Mouse (Mus musculus) heart, embryonic 13.5 days (tissue): Measurements from ENCODE around the gene Spast. TPM values are rescaled to one million over a fixed set of nuclear protein-coding genes. Genes with fewer than 3 reads are reported as not detected.
"Not testable (repeated sequence)": the region's sequence is repeated elsewhere in the genome, so short reads cannot be mapped to it uniquely, and the experiment has no call there.

Experiments used
- ATAC-seq: fragments of 200-750 bp; cut with Nextera tagmentation; 2 replicates; pipeline ENCODE4 v1.8.0; 2017; ENCODE audit warnings: moderate TSS enrichment; ENCODE audit not compliant: insufficient number of reproducible peaks, low FRiP score, low TSS enrichment; ENCODE audit errors: extremely low read depth
- H3K27ac ChIP-seq: fragments of 300-500 bp; sonication (generic); replicated peaks from 2 replicates; pipeline ENCODE4 v1.5.1; 2015; ENCODE audit warnings: moderate library complexity, mild to moderate bottlenecking, inconsistent platforms
- H3K27me3 ChIP-seq: fragments of 300-500 bp; sonication (generic); replicated peaks from 2 replicates; pipeline ENCODE4 v1.6.1; 2015; ENCODE audit warnings: mild to moderate bottlenecking, inconsistent platforms
- H3K36me3 ChIP-seq: fragments of 300-500 bp; sonication (generic); 2 replicates; pipeline ENCODE4 v1.6.1; 2015; ENCODE audit warnings: mild to moderate bottlenecking, inconsistent platforms
- H3K4me1 ChIP-seq: fragments of 300-500 bp; sonication (generic); 2 replicates; pipeline ENCODE4 v1.6.1; 2015; ENCODE audit warnings: inconsistent platforms
- H3K4me2 ChIP-seq: fragments of 300-500 bp; sonication (generic); 2 replicates; pipeline ENCODE4 v1.6.1; 2015; ENCODE audit warnings: inconsistent platforms, mild to moderate bottlenecking, moderate library complexity
- H3K4me3 ChIP-seq: fragments of 300-500 bp; sonication (generic); 2 replicates; pipeline ENCODE4 v1.5.1; 2015; ENCODE audit warnings: moderate library complexity, mild to moderate bottlenecking, inconsistent platforms
- H3K9ac ChIP-seq: fragments of 300-500 bp; sonication (generic); 2 replicates; pipeline ENCODE4 v1.6.1; 2015; ENCODE audit warnings: inconsistent platforms, mild to moderate bottlenecking, moderate library complexity
- H3K9me3 ChIP-seq: fragments of 300-500 bp; sonication (generic); 2 replicates; pipeline ENCODE4 v1.6.1; 2016; ENCODE audit warnings: inconsistent platforms
- WGBS: fragments of 180-500 bp; shearing (Covaris S2); methylation state at CpG from one replicate; pipeline ENCODE4 v1.1.7; 2015; ENCODE audit warnings: mixed read lengths; 5-methylcytosine and 5-hydroxymethylcytosine counted together
- polyA plus RNA-seq: library from polyadenylated mRNA; unstranded; fragments of >200 nt; fragmentation: Nextera tagmentation; extraction: Ambion mirVana; gene quantifications from 2 replicates; pipeline ENCODE4 v1.2.1, GENCODE M21; 2015

Gene Spast
- 7.3 and 8.5 TPM in 2 replicates for polyA plus RNA-seq

- Histone ChIP-seq H3K4me3 (peak within 1 kb of the TSS; percentile 99), H3K4me1 (peaks cover 33% of the 10 kb centered on the region), H3K27me3 (no peaks in the 10 kb centered on the region), H3K27ac (peak within 1 kb of the TSS; percentile 98), H3K4me2 (peak within 1 kb of the TSS; percentile 87), H3K9ac (peak within 1 kb of the TSS; percentile 99), H3K36me3 (peaks cover 12% of the 10 kb centered on the region), H3K9me3 (no peaks in the 10 kb centered on the region)
- under 1% methylated on average over 47 of the region's 90 CpGs for WGBS
- ATAC-seq: peak; percentile 80
Observed at GRCm38 (mm10) chr17:74338937-74339804, at the start of gene Spast. Spast (plus strand) TSS chr17:74338987.

DNA sequence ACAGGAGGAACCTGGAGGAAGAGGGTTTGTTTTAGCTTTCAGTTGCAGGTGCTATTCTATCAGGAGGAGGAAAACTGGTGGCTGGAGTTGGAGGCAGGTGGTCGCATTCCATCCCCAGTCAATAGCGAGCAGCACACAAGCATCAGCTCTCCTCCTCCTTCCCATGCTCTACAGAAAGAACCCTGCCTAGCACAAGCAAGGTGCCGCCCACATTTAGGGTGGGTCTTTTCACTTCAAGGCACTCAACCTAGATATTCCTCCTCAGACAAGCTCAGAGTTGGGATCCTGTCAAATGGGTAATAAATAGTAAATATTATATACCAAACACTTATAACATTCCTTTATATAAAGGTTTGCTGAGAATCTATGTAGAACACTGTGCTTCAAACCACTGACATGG is 48.6 kb upstream of the Spast start:
- Histone ChIP-seq H3K4me3 (no peak overlapping the region), H3K27me3 (no peaks in the 10 kb centered on the region), H3K27ac (no peak overlapping the region), H3K4me1 (peaks cover 55% of the 10 kb centered on the region), H3K9me3 (no peaks in the 10 kb centered on the region), H3K9ac (no peak overlapping the region), H3K4me2 (no peak overlapping the region), H3K36me3 (peaks cover 16% of the 10 kb centered on the region)
- ATAC-seq: no peak
- 66% methylated on average over 3 of the region's 3 CpGs for WGBS

GRCm38 (mm10) chr17:74290869-74291268 is 47.9 kb upstream of the Spast start:
- Histone ChIP-seq H3K9ac (peak overlapping the region; percentile 59), H3K36me3 (peaks cover 16% of the 10 kb centered on the region), H3K9me3 (no peaks in the 10 kb centered on the region), H3K4me2 (no peak overlapping the region), H3K27me3 (no peaks in the 10 kb centered on the region), H3K4me1 (peaks cover 55% of the 10 kb centered on the region), H3K27ac (no peak overlapping the region), H3K4me3 (no peak overlapping the region)
- no peak for ATAC-seq

DNA sequence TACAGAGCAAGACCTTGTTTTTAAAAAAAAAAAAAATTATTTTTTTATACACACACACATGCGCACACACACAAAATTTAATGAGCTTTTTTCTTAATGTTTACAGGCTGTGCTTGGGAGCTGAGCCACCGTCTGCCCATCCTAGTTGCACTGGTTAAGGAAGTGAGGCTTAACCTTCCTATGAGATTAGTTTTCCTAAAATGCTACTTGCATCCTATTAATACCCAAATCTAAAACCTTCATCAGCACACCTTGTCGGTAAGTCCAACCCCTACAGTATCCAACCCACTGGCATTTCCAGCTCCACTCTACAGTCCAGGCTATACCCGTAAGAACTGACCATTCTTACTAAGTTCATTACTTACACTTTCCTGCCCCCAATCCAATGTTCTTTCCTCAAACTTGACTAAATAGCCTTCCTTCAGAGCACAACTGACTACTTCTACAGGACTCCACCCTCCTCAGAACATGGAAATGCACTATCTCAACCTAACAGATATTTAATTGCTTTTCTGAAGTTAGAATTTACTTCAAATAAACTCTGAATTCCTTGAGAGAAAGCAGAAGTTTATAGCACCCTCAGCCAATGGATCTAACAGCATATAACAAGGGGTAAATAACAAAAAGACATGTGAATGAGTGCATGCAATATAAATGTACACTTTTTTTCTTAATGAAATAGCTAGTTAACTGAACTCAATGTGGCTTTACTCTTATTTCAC is 47.0 kb upstream of the Spast start:
- Histone ChIP-seq H3K9me3 (no peaks in the 10 kb centered on the region), H3K4me3 (no peak overlapping the region), H3K27me3 (no peaks in the 10 kb centered on the region), H3K9ac (no peak overlapping the region), H3K4me1 (peaks cover 58% of the 10 kb centered on the region), H3K27ac (no peak overlapping the region), H3K36me3 (peaks cover 16% of the 10 kb centered on the region), H3K4me2 (peak overlapping the region; percentile 20; the same call in 1 of the 2 replicates)
- no peak for ATAC-seq
- 79% methylated on average over 4 of the region's 4 CpGs for WGBS

DNA sequence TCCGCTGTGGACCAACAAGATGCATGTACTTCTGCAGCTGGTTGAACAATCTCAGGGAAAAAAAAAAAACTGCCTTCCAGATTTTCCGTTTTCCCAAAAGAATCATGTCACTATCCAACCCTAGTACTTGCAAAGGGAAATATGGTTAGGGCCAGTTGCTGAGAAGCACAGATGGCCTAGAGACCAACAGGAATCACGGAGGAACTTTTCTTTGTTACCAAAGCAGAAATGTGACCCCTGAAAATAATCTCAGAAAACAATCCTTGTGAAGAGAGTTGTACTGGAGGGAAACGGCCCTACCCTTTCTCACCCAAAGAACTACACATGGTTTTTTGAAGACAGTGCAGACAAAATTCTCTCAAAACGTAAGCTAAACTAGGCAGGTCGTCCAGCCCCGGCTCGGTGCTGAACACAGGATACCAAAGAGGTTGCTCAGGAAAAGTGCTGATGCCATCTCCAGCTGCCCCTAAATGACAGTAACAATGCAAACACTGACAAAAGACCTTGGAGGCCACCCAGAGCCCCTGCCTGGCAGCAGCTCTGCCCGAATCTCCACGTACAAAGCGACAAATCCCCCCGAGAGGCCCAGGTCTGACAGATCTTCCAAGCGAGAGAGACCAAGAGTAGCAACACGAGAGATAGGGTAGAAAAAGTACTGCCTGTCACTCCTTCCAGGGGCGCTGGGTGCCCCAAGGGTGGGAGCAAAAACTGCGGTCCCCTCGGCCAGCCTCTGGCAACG is 44.9 kb upstream of the Spast start:
- no peaks in the 10 kb centered on the region for H3K27me3 ChIP-seq
- H3K9ac ChIP-seq: peak overlapping the region; percentile 97
- ATAC-seq: no peak
- 2% methylated on average over 18 of the region's 18 CpGs for WGBS
- H3K4me1 ChIP-seq: peaks cover 46% of the 10 kb centered on the region
- H3K9me3 ChIP-seq: no peaks in the 10 kb centered on the region
- H3K4me3 ChIP-seq: peak overlapping the region; percentile 89
- peaks cover 13% of the 10 kb centered on the region for H3K36me3 ChIP-seq
- peak overlapping the region; percentile 85 for H3K4me2 ChIP-seq
- H3K27ac ChIP-seq: peak overlapping the region; percentile 99

DNA sequence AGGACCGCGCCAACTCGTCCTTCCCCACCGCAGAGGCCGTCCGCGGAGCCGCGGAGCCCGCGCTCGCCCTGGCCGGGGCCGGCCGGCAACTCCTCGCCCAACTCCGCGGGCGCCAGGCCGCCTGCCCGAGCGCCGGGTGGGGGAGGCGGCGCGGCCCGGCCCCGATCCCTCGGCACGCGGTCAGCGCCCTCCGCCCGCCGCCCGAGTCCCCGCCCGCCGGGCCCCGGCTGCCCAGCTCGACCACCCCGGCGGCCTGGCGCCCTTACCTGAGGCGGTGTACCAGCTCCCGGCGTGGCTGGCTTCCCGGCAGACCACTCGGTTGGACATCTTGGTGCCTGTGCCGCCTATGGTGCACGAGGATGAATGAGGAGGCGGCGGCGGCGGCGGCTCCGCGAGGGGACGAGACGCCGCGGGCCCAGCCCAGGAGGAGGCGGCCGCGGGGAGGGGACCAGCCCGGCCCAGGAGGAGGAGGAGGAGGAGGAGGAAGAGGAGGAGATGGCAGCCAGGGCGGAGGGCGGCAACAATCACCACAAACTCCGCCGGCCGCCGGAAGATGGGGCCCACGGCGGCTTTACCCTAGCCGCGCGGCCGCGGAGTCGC is 44.3 kb upstream of the Spast start:
- Histone ChIP-seq H3K4me2 (peak overlapping the region; percentile 85), H3K27ac (peak overlapping the region; percentile 99), H3K9ac (peak overlapping the region; percentile 97), H3K4me1 (peaks cover 42% of the 10 kb centered on the region), H3K27me3 (no peaks in the 10 kb centered on the region), H3K4me3 (peak overlapping the region; percentile 89), H3K36me3 (peaks cover 15% of the 10 kb centered on the region), H3K9me3 (no peaks in the 10 kb centered on the region)
- under 1% methylated on average over 80 of the region's 80 CpGs for WGBS
- peak; percentile 82 for ATAC-seq

DNA sequence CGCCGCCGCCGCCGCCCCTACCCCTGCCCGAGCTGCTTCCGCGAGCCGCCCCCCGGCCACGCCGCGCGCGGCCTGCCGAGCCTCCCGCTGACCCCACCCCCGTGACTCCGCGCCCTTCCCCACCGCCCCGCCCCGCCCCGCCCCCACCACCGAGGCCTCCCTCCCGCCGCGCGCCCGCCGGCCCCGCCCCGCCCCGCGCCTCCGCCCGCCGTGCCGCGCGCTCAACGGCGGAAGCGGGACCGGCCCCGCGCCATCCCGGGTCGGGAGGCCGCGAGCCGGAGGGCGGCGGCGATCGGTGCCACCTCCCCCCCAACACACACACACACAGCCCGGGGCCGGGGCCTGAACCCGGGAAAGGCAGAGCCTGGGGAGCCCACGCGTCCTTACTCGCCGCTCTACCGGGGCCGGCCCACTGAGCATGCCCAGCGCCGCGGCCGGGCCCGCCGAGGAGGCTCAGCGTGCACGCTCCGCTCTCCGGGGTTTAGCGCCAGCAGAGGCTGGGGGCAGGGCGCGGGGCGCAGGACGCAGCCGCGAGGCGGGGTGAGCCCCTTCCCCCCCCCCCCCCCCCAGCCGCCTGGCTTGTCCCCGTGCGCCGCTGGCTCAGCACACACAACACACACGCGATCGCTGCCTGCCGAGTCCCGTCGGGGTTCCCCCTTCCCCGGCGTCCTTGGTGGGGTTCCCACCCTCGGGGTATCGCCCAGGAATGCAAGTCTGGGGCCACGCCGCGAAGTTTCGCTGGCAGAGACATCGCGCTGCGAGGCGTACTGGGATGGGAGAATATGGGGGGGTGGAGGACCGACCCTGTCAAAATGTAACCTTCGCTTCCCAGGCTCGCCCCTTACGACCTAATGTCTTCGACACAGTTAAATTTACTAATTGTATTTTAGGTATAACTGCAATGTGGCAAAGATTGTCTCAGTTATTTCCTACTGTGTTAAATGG is 43.5 kb upstream of the Spast start, which contains the start of gene Memo1:
Gene Memo1, minus strand, starts transcription at position 496 of the 945 bp plus-strand sequence.
- under 1% methylated on average over 72 of the region's 110 CpGs for WGBS

GRCm38 (mm10) chr17:74296076-74296823 is 42.5 kb upstream of the Spast start:
- Histone ChIP-seq H3K36me3 (peaks cover 28% of the 10 kb centered on the region), H3K27me3 (no peaks in the 10 kb centered on the region), H3K27ac (peak overlapping the region; percentile 99), H3K4me2 (peak overlapping the region; percentile 85), H3K9me3 (no peaks in the 10 kb centered on the region), H3K9ac (peak overlapping the region; percentile 97), H3K4me1 (peaks cover 24% of the 10 kb centered on the region), H3K4me3 (peak overlapping the region; percentile 89)
- ATAC-seq: no peak
- 41% methylated on average over 11 of the region's 11 CpGs for WGBS

More for the DNA sequence above, 43.5 kb upstream of the Spast start, which contains the start of gene Memo1:
- H3K9ac ChIP-seq: peak within 1 kb of the TSS; percentile 97
- ATAC-seq: peak; percentile 77
- no peaks in the 10 kb centered on the region for H3K27me3 ChIP-seq
- H3K9me3 ChIP-seq: no peaks in the 10 kb centered on the region
- peak within 1 kb of the TSS; percentile 99 for H3K27ac ChIP-seq
- H3K4me3 ChIP-seq: peak within 1 kb of the TSS; percentile 89
- H3K4me1 ChIP-seq: peaks cover 34% of the 10 kb centered on the region
- peak within 1 kb of the TSS; percentile 85 for H3K4me2 ChIP-seq
- peaks cover 21% of the 10 kb centered on the region for H3K36me3 ChIP-seq

GRCm38 (mm10) chr17:74296991-74297390 is 41.8 kb upstream of the Spast start:
- Histone ChIP-seq H3K4me1 (peaks cover 18% of the 10 kb centered on the region), H3K36me3 (peaks cover 35% of the 10 kb centered on the region)
- H3K4me3 ChIP-seq, H3K9ac ChIP-seq, H3K9me3 ChIP-seq, H3K27ac ChIP-seq, ATAC-seq, H3K27me3 ChIP-seq, H3K4me2 ChIP-seq: not testable (repeated sequence)
- 90% methylated on average over 5 of the region's 5 CpGs for WGBS
